Mouse (Mus musculus) liver, embryonic 14.5 days (tissue): ENCODE data around the gene Allc.

ENCODE experiments used
- CTCF ChIP-seq: IDR thresholded peaks from 2 replicates; pipeline ENCODE4 v1.5.1; 2016; ENCODE audit warnings: antibody characterized with exemption, low read depth, control low read depth
- EP300 ChIP-seq: IDR thresholded peaks from 2 replicates; pipeline ENCODE4 v1.6.1; 2016; ENCODE audit warnings: antibody characterized with exemption, low read depth

DNA sequence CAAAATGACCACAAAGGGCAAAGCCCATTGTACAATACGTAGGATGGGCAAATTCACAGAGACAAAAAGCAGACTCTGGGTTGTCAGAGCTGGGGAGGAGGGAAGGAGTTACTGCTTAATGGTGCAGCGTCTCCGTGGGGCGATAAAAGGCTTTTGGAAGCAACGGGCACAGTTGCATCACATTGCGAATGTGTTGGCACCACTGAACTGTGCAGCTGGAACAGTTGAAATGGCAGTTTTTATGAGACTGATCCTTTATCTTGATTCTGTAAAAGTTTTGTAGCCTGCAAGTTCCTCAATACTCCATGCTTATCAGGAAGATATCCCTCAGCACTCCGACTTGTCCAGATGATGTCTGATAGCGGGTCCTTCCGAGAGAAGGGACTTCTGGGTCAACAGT lies 15.4 kb upstream of the Allc start:
- TF ChIP-seq CTCF (no peak), EP300 (no peak)
